Mouse (Mus musculus): ENCODE data around the gene Ptgs1.

- no peak for TF ChIP-seq CTCF (conservative IDR thresholded peaks at IDR 0.05; ENCODE audit: low read length)
- TF ChIP-seq POU5F1 (IDR thresholded peaks at IDR 0.05; ENCODE audit: borderline replicate concordance, low read length), result no peak
- TF ChIP-seq NANOG (IDR thresholded peaks at IDR 0.05; ENCODE audit: borderline replicate concordance, low read length), result no peak
Observed at GRCm38 (mm10) chr2:36191098-36191941, 38.9 kb upstream of the Ptgs1 start.
